8 mouse cellular contexts compared by ENCODE assay signal in genomic region chr17:15440463-15441121, GRCm38 (mm10). TPM values are rescaled to one million over a fixed set of nuclear protein-coding genes. Genes with fewer than 3 reads are reported as not detected.
DNase-seq lines count a peak whose midpoint lies in the region; ATAC-seq and TF ChIP-seq lines count a peak whose summit lies in the region.

No protein-coding gene starts in this region.

- no peak for TF ChIP-seq CTCF in left cerebral cortex, adult 2 months (IDR thresholded peaks at IDR 0.05)
- TF ChIP-seq CTCF in gastrocnemius, adult 2 months (IDR thresholded peaks at IDR 0.05) = no peak

- H3K9me3 ChIP-seq in hindbrain, embryonic 12.5 days (replicated peaks) = no peaks in the 10 kb centered on the region
- no peaks in the 10 kb centered on the region for H3K9me3 ChIP-seq in liver, embryonic 12.5 days (replicated peaks)

- H3K4me1 ChIP-seq in hindbrain, embryonic 12.5 days = peaks cover 22% of the 10 kb centered on the region
- peaks cover 9% of the 10 kb centered on the region; the same call in 1 of the 2 replicates for H3K4me1 ChIP-seq in liver, embryonic 12.5 days

- H3K9ac ChIP-seq in hindbrain, embryonic 12.5 days = no peak overlapping the region
- no peak overlapping the region for H3K9ac ChIP-seq in liver, embryonic 12.5 days

- 0 out of 2 replicates have a peak, but pooled peaks cover 4% of the 10 kb centered on the region for H3K27me3 ChIP-seq in hindbrain, embryonic 12.5 days
- no peaks in the 10 kb centered on the region for H3K27me3 ChIP-seq in liver, embryonic 12.5 days (replicated peaks)

- peak overlapping the region; percentile 38 for H3K4me2 ChIP-seq in hindbrain, embryonic 12.5 days (replicated peaks)
- H3K4me2 ChIP-seq in liver, embryonic 12.5 days = peak overlapping the region; percentile 21

- intact Hi-C loops in left cerebral cortex, adult 2 months (cut with DNase I) = no loop called here
- intact Hi-C loops in gastrocnemius, adult 2 months (cut with DNase I) = no loop called here

- ATAC-seq in hindbrain, embryonic 12.5 days (ENCODE audit: low FRiP score) = peak; percentile 96
- peak; percentile 70 for ATAC-seq in liver, embryonic 12.5 days

- H3K36me3 ChIP-seq in hindbrain, embryonic 12.5 days = no peaks in the 10 kb centered on the region
- no peaks in the 10 kb centered on the region for H3K36me3 ChIP-seq in liver, embryonic 12.5 days

- DNase-seq in left cerebral cortex, adult 18-20 months (ENCODE audit: low spot score in 2 of 2) = peak; percentile 11 to 26
- DNase-seq in left cerebral cortex, adult 2 months (ENCODE audit: extremely low spot score in 1 of 2, low spot score in 2 of 2) = no peak
- peak; percentile 90 for DNase-seq in embryo, embryonic 10 days (ENCODE audit: low spot score)
- DNase-seq in retina, postnatal 7 days (ENCODE audit: low read depth, low spot score) = peak; percentile 24
- DNase-seq in frontal cortex, postnatal 14 days (ENCODE audit: low spot score in 2 of 2) = no peak
- DNase-seq in gastrocnemius, adult 2 months = no peak

- H3K27ac ChIP-seq in left cerebral cortex, adult 2 months = no peak overlapping the region
- H3K27ac ChIP-seq in hindbrain, embryonic 12.5 days = peak overlapping the region; percentile 52; the same call in 1 of the 2 replicates
- 0 out of 2 replicates have a peak overlapping the region, but pooled peaks have one; percentile 2 for H3K27ac ChIP-seq in liver, embryonic 12.5 days
- H3K27ac ChIP-seq in gastrocnemius, adult 2 months = no peak overlapping the region

- no peak overlapping the region for H3K4me3 ChIP-seq in left cerebral cortex, adult 2 months
- no peak overlapping the region for H3K4me3 ChIP-seq in hindbrain, embryonic 12.5 days
- H3K4me3 ChIP-seq in liver, embryonic 12.5 days = no peak overlapping the region
- no peak overlapping the region for H3K4me3 ChIP-seq in gastrocnemius, adult 2 months

- WGBS in hindbrain, embryonic 12.5 days = 3% methylated on average over 9 of the region's 11 CpGs
- WGBS in liver, embryonic 12.5 days (ENCODE audit: insufficient replicate concordance) = 22% methylated on average over 11 of the region's 11 CpGs

RNA-seq across cellular contexts. Expression of gene Fam120b, which starts 44.6 kb away (rescaled TPM):
- total RNA-seq in left cerebral cortex, adult 18-20 months (2021) = 10 to 100 TPM; 44.0 to 46.6 TPM
- 10 to 100 TPM; 45.3 to 46.1 TPM for total RNA-seq in left cerebral cortex, adult 2 months (2021)
- 41.6 and 44.6 TPM in 2 replicates for polyA plus RNA-seq in hindbrain, embryonic 12.5 days (2016; fragmentation: Nextera tagmentation; extraction: Ambion mirVana)
- 8.6 and 8.9 TPM in 2 replicates for polyA plus RNA-seq in liver, embryonic 12.5 days (2016; fragmentation: Nextera tagmentation; extraction: Ambion mirVana)
- 10 to 100 TPM; 10.9 to 12.8 TPM for total RNA-seq in gastrocnemius, adult 2 months (2021)

RNA-seq across cellular contexts. Expression of gene Psmb1, which starts 59.0 kb away (rescaled TPM):
- total RNA-seq in left cerebral cortex, adult 18-20 months (2021) = 100 to 1,000 TPM; 133 to 136 TPM
- total RNA-seq in left cerebral cortex, adult 2 months (2021) = 100 to 1,000 TPM; 118 to 122 TPM
- polyA plus RNA-seq in hindbrain, embryonic 12.5 days (2016; fragmentation: Nextera tagmentation; extraction: Ambion mirVana) = 219 and 233 TPM in 2 replicates
- polyA plus RNA-seq in liver, embryonic 12.5 days (2016; fragmentation: Nextera tagmentation; extraction: Ambion mirVana) = 175 and 181 TPM in 2 replicates
- 100 to 1,000 TPM; 106 to 111 TPM for total RNA-seq in gastrocnemius, adult 2 months (2021)

RNA-seq across cellular contexts. Expression of gene Tbp, which starts 59.1 kb away (rescaled TPM):
- 10 to 100 TPM; 25.7 to 30.0 TPM for total RNA-seq in left cerebral cortex, adult 18-20 months (2021)
- 10 to 100 TPM; 29.3 to 32.2 TPM for total RNA-seq in left cerebral cortex, adult 2 months (2021)
- polyA plus RNA-seq in hindbrain, embryonic 12.5 days (2016; fragmentation: Nextera tagmentation; extraction: Ambion mirVana) = 55.2 and 60.4 TPM in 2 replicates
- polyA plus RNA-seq in liver, embryonic 12.5 days (2016; fragmentation: Nextera tagmentation; extraction: Ambion mirVana) = 27.6 and 28.2 TPM in 2 replicates
- 1 to 10 TPM; 7.8 to 9.1 TPM for total RNA-seq in gastrocnemius, adult 2 months (2021)

Comparison
In these comparisons a context has a peak if more than half of its experiments do, and no peak if none do; other contexts are left out.
1. DNase-seq: peak in left cerebral cortex, adult 18-20 months (2 of 2), embryo, embryonic 10 days (single experiment) and retina, postnatal 7 days (single experiment); none in left cerebral cortex, adult 2 months (0 of 2), frontal cortex, postnatal 14 days (0 of 2) and gastrocnemius, adult 2 months (single experiment).
2. H3K27ac ChIP-seq: peak in hindbrain, embryonic 12.5 days (single experiment) and liver, embryonic 12.5 days (single experiment); none in left cerebral cortex, adult 2 months (single experiment) and gastrocnemius, adult 2 months (single experiment).